Mouse (Mus musculus) CD8-positive naive resting alpha-beta T cell, adult 2 months (primary cell): ENCODE measurements around the gene Smco3.
"Not testable (repeated sequence)": the region's sequence is repeated elsewhere in the genome, so short reads cannot be mapped to it uniquely, and the experiment has no call there.

ENCODE experiments used
- DNase-seq, 2 experiments: peaks; one replicate each; pipeline ENCODE4 v3.0.0; 2022; ENCODE audit warnings: low read depth in 2 of 2, low spot score in 2 of 2

Gene Smco3

GRCm38 (mm10) chr6:136835352-136835751 is at the start of gene Smco3:
TSS of gene Smco3 (minus strand) at chr6:136835452.
- no peak for DNase-seq

- DNase-seq = not testable (repeated sequence)
Observed at GRCm38 (mm10) chr6:136884766-136885165, 49.5 kb upstream of the Smco3 start.

- DNase-seq = no peak
Observed at GRCm38 (mm10) chr6:136883961-136884360, 48.7 kb upstream of the Smco3 start.

- no peak for DNase-seq
Observed at GRCm38 (mm10) chr6:136883431-136883915, 48.2 kb upstream of the Smco3 start.

- DNase-seq = no peak
Observed at GRCm38 (mm10) chr6:136881678-136882077, 46.4 kb upstream of the Smco3 start.

- DNase-seq = no peak
Observed at GRCm38 (mm10) chr6:136875670-136876069, 40.4 kb upstream of the Smco3 start, which contains the start of gene Mgp. TSS of gene Mgp (minus strand) at chr6:136875823.

- no peak for DNase-seq
Observed at GRCm38 (mm10) chr6:136874599-136874998, 39.3 kb upstream of the Smco3 start.

- no peak for DNase-seq
Observed at GRCm38 (mm10) chr6:136868921-136869320, 33.7 kb upstream of the Smco3 start.

GRCm38 (mm10) chr6:136866150-136866549 is 30.9 kb upstream of the Smco3 start:
- DNase-seq = no peak

- DNase-seq = no peak
Observed at GRCm38 (mm10) chr6:136865360-136865759, 30.1 kb upstream of the Smco3 start.

GRCm38 (mm10) chr6:136861020-136861419 is 25.8 kb upstream of the Smco3 start:
- DNase-seq = peak in 1 of 2 experiments; percentile 38

- no peak for DNase-seq
Observed at GRCm38 (mm10) chr6:136858420-136858819, 23.2 kb upstream of the Smco3 start.

GRCm38 (mm10) chr6:136857873-136858260 is 22.6 kb upstream of the Smco3 start:
- DNase-seq = no peak

- peak; percentile 22 to 37 for DNase-seq
Observed at GRCm38 (mm10) chr6:136857186-136857872, 22.1 kb upstream of the Smco3 start, which contains the start of gene Art4. TSS of gene Art4 (minus strand) at chr6:136857733.

GRCm38 (mm10) chr6:136856071-136856636 is 20.9 kb upstream of the Smco3 start:
- peak; percentile 36 to 56 for DNase-seq

GRCm38 (mm10) chr6:136855183-136855582 is 19.9 kb upstream of the Smco3 start:
- no peak for DNase-seq

- DNase-seq = peak; percentile 50 to 61
Observed at GRCm38 (mm10) chr6:136854361-136854781, 19.1 kb upstream of the Smco3 start.

GRCm38 (mm10) chr6:136852762-136853161 is 17.5 kb upstream of the Smco3 start:
- no peak for DNase-seq

- no peak for DNase-seq
Observed at GRCm38 (mm10) chr6:136852348-136852747, 17.1 kb upstream of the Smco3 start.

GRCm38 (mm10) chr6:136850267-136850666 is 15.0 kb upstream of the Smco3 start:
- DNase-seq = no peak

- no peak for DNase-seq
Observed at GRCm38 (mm10) chr6:136848971-136849370, 13.7 kb upstream of the Smco3 start.

GRCm38 (mm10) chr6:136848399-136848798 is 13.1 kb upstream of the Smco3 start:
- no peak for DNase-seq
